Mouse (Mus musculus): ENCODE results near the gene Hist1h2ai. TPM values are rescaled to one million over a fixed set of nuclear protein-coding genes. Genes with fewer than 3 reads are reported as not detected.
"Not testable (repeated sequence)": the region's sequence is repeated elsewhere in the genome, so short reads cannot be mapped to it uniquely, and the experiment has no call there.

Hist1h2ai gene
- polyA plus RNA-seq (2014; fragmentation: Nextera tagmentation; extraction: Ambion mirVana): 26.6 and 30.4 TPM in 2 replicates

GRCm38 (mm10) chr13:21715864-21716539 is at the start of gene Hist1h2ai, which contains the start of gene Hist1h2bl:
TSS of gene Hist1h2ai (plus strand) at chr13:21716422.
TSS of gene Hist1h2bl (minus strand) at chr13:21716143.
- 0% methylated on average over 23 of the region's 50 CpGs for WGBS
- not testable (repeated sequence) for H3K9me3 ChIP-seq (replicated peaks; ENCODE audit: control insufficient read depth, low read length); H3K4me1 ChIP-seq (ENCODE audit: control insufficient read depth, insufficient read depth, low read length); H3K27me3 ChIP-seq (ENCODE audit: control insufficient read depth, insufficient read depth, low read length); H3K36me3 ChIP-seq (replicated peaks; ENCODE audit: control insufficient read depth, insufficient read depth, low read depth, low read length)
- H3K27ac ChIP-seq (replicated peaks; ENCODE audit: low read depth, low read length): peak within 1 kb of the TSS; percentile 96
- H3K9ac ChIP-seq (replicated peaks; ENCODE audit: low read length): peak within 1 kb of the TSS; percentile 85
- peak within 1 kb of the TSS; percentile 82 for H3K4me2 ChIP-seq (ENCODE audit: low read depth, low read length)
- H3K4me3 ChIP-seq (ENCODE audit: low read depth, low read length): peak within 1 kb of the TSS; percentile 50
- DNase-seq (ENCODE audit: low spot score): peak; percentile 96
- ATAC-seq (replicated peaks; ENCODE audit: insufficient number of reproducible peaks, low FRiP score, low TSS enrichment, low read depth): peak; percentile 90

GRCm38 (mm10) chr13:21677305-21677704 is 38.9 kb upstream of the Hist1h2ai start, which contains the start of gene Olfr1360:
TSS of gene Olfr1360 (minus strand) at chr13:21677405.
- no peak for DNase-seq (ENCODE audit: low spot score)
- Histone ChIP-seq H3K9ac (replicated peaks; ENCODE audit: low read length) (no peak within 1 kb of the TSS), H3K4me2 (ENCODE audit: low read depth, low read length) (no peak within 1 kb of the TSS), H3K9me3 (replicated peaks; ENCODE audit: control insufficient read depth, low read length) (no peaks in the 10 kb centered on the region), H3K27me3 (ENCODE audit: control insufficient read depth, insufficient read depth, low read length) (no peaks in the 10 kb centered on the region), H3K36me3 (replicated peaks; ENCODE audit: control insufficient read depth, insufficient read depth, low read depth, low read length) (no peaks in the 10 kb centered on the region), H3K4me1 (ENCODE audit: control insufficient read depth, insufficient read depth, low read length) (no peaks in the 10 kb centered on the region), H3K27ac (replicated peaks; ENCODE audit: low read depth, low read length) (no peak within 1 kb of the TSS), H3K4me3 (ENCODE audit: low read depth, low read length) (no peak within 1 kb of the TSS)
- WGBS: 73% methylated on average over 2 of the region's 2 CpGs
- ATAC-seq (replicated peaks; ENCODE audit: insufficient number of reproducible peaks, low FRiP score, low TSS enrichment, low read depth): no peak

GRCm38 (mm10) chr13:21697811-21698210 is 18.4 kb upstream of the Hist1h2ai start, which contains the start of gene Olfr1359:
TSS of gene Olfr1359 (plus strand) at chr13:21698111.
- H3K9me3 ChIP-seq (replicated peaks; ENCODE audit: control insufficient read depth, low read length): no peaks in the 10 kb centered on the region

GRCm38 (mm10) chr13:21706669-21707068 is 9.6 kb upstream of the Hist1h2ai start:
- 77% methylated on average over 4 of the region's 4 CpGs for WGBS
- no peaks in the 10 kb centered on the region for H3K4me1 ChIP-seq (ENCODE audit: control insufficient read depth, insufficient read depth, low read length)
- no peak for DNase-seq (ENCODE audit: low spot score)
- no peak overlapping the region for H3K4me2 ChIP-seq (ENCODE audit: low read depth, low read length)
- H3K27me3 ChIP-seq (ENCODE audit: control insufficient read depth, insufficient read depth, low read length): no peaks in the 10 kb centered on the region
- no peaks in the 10 kb centered on the region for H3K36me3 ChIP-seq (replicated peaks; ENCODE audit: control insufficient read depth, insufficient read depth, low read depth, low read length)
- H3K27ac ChIP-seq (replicated peaks; ENCODE audit: low read depth, low read length): no peak overlapping the region
- no peak overlapping the region for H3K4me3 ChIP-seq (ENCODE audit: low read depth, low read length)
- H3K9me3 ChIP-seq (replicated peaks; ENCODE audit: control insufficient read depth, low read length): no peaks in the 10 kb centered on the region
- no peak for ATAC-seq (replicated peaks; ENCODE audit: insufficient number of reproducible peaks, low FRiP score, low TSS enrichment, low read depth)
- H3K9ac ChIP-seq (replicated peaks; ENCODE audit: low read length): no peak overlapping the region

More at GRCm38 (mm10) chr13:21697811-21698210, 18.4 kb upstream of the Hist1h2ai start, which contains the start of gene Olfr1359:
- H3K4me3 ChIP-seq (ENCODE audit: low read depth, low read length): no peak within 1 kb of the TSS
- no peak for DNase-seq (ENCODE audit: low spot score)
- no peaks in the 10 kb centered on the region for H3K4me1 ChIP-seq (ENCODE audit: control insufficient read depth, insufficient read depth, low read length)
- H3K27me3 ChIP-seq (ENCODE audit: control insufficient read depth, insufficient read depth, low read length): no peaks in the 10 kb centered on the region
- ATAC-seq (replicated peaks; ENCODE audit: insufficient number of reproducible peaks, low FRiP score, low TSS enrichment, low read depth): no peak
- no peak within 1 kb of the TSS for H3K27ac ChIP-seq (replicated peaks; ENCODE audit: low read depth, low read length)
- no peak within 1 kb of the TSS for H3K9ac ChIP-seq (replicated peaks; ENCODE audit: low read length)
- H3K4me2 ChIP-seq (ENCODE audit: low read depth, low read length): no peak within 1 kb of the TSS
- H3K36me3 ChIP-seq (replicated peaks; ENCODE audit: control insufficient read depth, insufficient read depth, low read depth, low read length): no peaks in the 10 kb centered on the region

- H3K4me2 ChIP-seq (ENCODE audit: low read depth, low read length): peak overlapping the region; percentile 29; the same call in 1 of the 2 replicates
- no peaks in the 10 kb centered on the region for H3K27me3 ChIP-seq (ENCODE audit: control insufficient read depth, insufficient read depth, low read length)
- DNase-seq (ENCODE audit: low spot score) (peak; percentile 91), ATAC-seq (replicated peaks; ENCODE audit: insufficient number of reproducible peaks, low FRiP score, low TSS enrichment, low read depth) (peak; percentile 79)
- peak overlapping the region; percentile 62 for H3K9ac ChIP-seq (replicated peaks; ENCODE audit: low read length)
- under 1% methylated on average over 32 of the region's 32 CpGs for WGBS
- no peaks in the 10 kb centered on the region for H3K4me1 ChIP-seq (ENCODE audit: control insufficient read depth, insufficient read depth, low read length)
- H3K4me3 ChIP-seq (ENCODE audit: low read depth, low read length): peak overlapping the region; percentile 55
- H3K27ac ChIP-seq (replicated peaks; ENCODE audit: low read depth, low read length): 0 out of 2 replicates have a peak overlapping the region, but pooled peaks have one; percentile 28
- H3K36me3 ChIP-seq (replicated peaks; ENCODE audit: control insufficient read depth, insufficient read depth, low read depth, low read length): no peaks in the 10 kb centered on the region
- H3K9me3 ChIP-seq (replicated peaks; ENCODE audit: control insufficient read depth, low read length): no peaks in the 10 kb centered on the region
These were observed 6.1 kb upstream of the Hist1h2ai start for GRCm38 (mm10) chr13:21710031-21710711.

GRCm38 (mm10) chr13:21710821-21711525 is 5.2 kb upstream of the Hist1h2ai start:
- Histone ChIP-seq H3K4me1 (ENCODE audit: control insufficient read depth, insufficient read depth, low read length) (no peaks in the 10 kb centered on the region), H3K36me3 (replicated peaks; ENCODE audit: control insufficient read depth, insufficient read depth, low read depth, low read length) (no peaks in the 10 kb centered on the region), H3K4me3 (ENCODE audit: low read depth, low read length) (peak overlapping the region; percentile 38), H3K4me2 (ENCODE audit: low read depth, low read length) (peak overlapping the region; percentile 24), H3K9me3 (replicated peaks; ENCODE audit: control insufficient read depth, low read length) (no peaks in the 10 kb centered on the region), H3K9ac (replicated peaks; ENCODE audit: low read length) (no peak overlapping the region; the same call in 1 of the 2 replicates), H3K27ac (replicated peaks; ENCODE audit: low read depth, low read length) (no peak overlapping the region), H3K27me3 (ENCODE audit: control insufficient read depth, insufficient read depth, low read length) (no peaks in the 10 kb centered on the region)
- WGBS: 3% methylated on average over 22 of the region's 22 CpGs
- DNase-seq (ENCODE audit: low spot score) (peak; percentile 80), ATAC-seq (replicated peaks; ENCODE audit: insufficient number of reproducible peaks, low FRiP score, low TSS enrichment, low read depth) (peak; percentile 68)

GRCm38 (mm10) chr13:21711698-21712097 is 4.5 kb upstream of the Hist1h2ai start:
- Histone ChIP-seq H3K4me3 (ENCODE audit: low read depth, low read length) (peak overlapping the region; percentile 38), H3K9me3 (replicated peaks; ENCODE audit: control insufficient read depth, low read length) (no peaks in the 10 kb centered on the region), H3K4me2 (ENCODE audit: low read depth, low read length) (peak overlapping the region; percentile 24), H3K36me3 (replicated peaks; ENCODE audit: control insufficient read depth, insufficient read depth, low read depth, low read length) (no peaks in the 10 kb centered on the region), H3K27ac (replicated peaks; ENCODE audit: low read depth, low read length) (no peak overlapping the region), H3K4me1 (ENCODE audit: control insufficient read depth, insufficient read depth, low read length) (no peaks in the 10 kb centered on the region), H3K27me3 (ENCODE audit: control insufficient read depth, insufficient read depth, low read length) (no peaks in the 10 kb centered on the region), H3K9ac (replicated peaks; ENCODE audit: low read length) (no peak overlapping the region; the same call in 1 of the 2 replicates)
- ATAC-seq (replicated peaks; ENCODE audit: insufficient number of reproducible peaks, low FRiP score, low TSS enrichment, low read depth): no peak
- WGBS: 37% methylated on average over 4 of the region's 4 CpGs
- DNase-seq (ENCODE audit: low spot score): no peak

Data from embryonic facial prominence, embryonic 11.5 days (tissue).